Mouse (Mus musculus): ENCODE data around the gene Itih5.

- TF ChIP-seq CTCF (IDR thresholded peaks at IDR 0.05) = no peak
- no peak for TF ChIP-seq POLR2A (IDR thresholded peaks at IDR 0.05; ENCODE audit: insufficient read depth, low read depth, low read length)
These were observed 14.6 kb downstream of the Itih5 start for GRCm38 (mm10) chr2:10168016-10168415.
